Mouse (Mus musculus) NIH3T3 (cell line): ENCODE measurements around the gene Pcif1.
"Not testable (repeated sequence)": the region's sequence is repeated elsewhere in the genome, so short reads cannot be mapped to it uniquely, and the experiment has no call there.

ENCODE experiments used
- DNase-seq: peaks from one replicate; pipeline ENCODE4 v3.0.0-alpha.2; 2012; ENCODE audit warnings: low read depth

The Pcif1 gene

DNA sequence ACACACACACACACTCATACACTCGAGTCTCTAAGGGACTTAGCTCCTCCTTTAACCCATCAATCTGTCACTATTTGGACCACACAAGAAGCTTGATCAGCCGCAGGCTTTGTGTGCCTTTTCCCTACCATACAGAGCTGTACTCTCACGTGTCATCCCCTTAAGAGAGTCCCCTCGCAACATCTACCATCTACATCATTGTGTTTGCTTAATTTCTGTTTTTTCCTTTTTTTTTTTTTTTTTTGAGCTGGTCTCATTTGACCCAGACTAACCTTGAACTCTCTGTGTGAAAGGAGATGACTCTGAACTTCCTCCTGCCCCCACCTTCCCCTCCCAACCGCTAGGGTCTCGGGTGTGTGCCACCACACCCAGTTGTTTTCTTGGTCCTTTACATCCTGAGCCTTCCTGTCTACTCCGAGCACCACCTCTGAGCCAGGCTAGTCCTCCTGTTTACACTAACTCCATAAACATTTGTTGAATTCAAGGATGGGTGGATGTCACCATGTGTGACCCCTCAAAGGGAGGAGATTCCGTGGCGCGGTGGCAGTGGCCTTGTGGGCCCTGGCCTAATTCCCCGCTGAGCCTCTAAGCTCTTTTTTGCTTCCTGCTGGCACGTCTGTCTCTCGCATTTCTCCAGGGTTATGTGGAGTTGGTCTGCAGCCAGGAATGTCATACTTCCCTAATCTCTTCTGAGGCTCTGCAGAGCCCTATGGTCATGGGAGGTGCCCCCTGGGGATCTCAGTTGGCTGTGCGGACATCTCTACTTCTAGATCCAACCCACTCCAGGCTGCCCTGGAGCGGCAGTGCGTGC is 12.2 kb upstream of the Pcif1 start:
- peak; percentile 70 for DNase-seq

DNA sequence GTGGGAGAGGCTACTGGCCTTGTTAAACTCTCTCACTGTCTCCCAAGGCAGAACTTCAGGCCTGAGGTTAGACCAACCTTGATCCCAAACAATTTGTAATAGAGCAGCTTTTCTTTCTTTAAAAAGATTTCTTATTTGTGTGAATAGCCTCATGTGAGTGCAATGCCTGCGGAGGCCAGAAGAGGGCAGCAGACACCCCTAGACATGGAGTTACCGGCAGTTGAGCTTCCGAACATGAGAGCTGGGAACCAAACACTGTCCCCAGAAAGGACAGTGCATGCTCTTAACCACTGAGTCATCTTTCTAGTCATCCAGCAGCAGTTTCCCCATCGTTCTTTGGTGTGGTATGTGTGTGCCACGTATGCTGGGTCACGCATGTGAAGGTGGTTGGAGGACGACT is 11.5 kb upstream of the Pcif1 start:
- DNase-seq: peak; percentile 48

DNA sequence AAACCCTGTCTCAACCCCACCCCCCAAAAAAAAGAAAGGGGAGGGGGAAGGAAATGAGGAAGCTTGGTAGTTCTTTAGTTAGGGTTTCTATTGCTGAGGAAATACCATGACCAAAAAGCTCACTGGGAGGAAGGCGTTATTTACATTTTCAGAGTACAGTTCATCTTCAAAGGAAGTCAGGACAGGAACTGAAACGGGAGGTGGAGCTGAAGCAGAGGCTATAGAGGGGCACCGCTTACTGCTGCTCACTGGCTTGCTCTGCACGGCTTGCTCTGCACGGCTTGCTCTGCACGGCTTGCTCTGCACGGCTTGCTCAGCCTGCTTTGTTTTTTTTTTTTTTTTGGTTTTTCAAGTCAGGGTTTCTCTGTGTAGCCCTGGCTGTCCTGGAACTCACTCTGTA is 10.6 kb upstream of the Pcif1 start:
- no peak for DNase-seq

DNA sequence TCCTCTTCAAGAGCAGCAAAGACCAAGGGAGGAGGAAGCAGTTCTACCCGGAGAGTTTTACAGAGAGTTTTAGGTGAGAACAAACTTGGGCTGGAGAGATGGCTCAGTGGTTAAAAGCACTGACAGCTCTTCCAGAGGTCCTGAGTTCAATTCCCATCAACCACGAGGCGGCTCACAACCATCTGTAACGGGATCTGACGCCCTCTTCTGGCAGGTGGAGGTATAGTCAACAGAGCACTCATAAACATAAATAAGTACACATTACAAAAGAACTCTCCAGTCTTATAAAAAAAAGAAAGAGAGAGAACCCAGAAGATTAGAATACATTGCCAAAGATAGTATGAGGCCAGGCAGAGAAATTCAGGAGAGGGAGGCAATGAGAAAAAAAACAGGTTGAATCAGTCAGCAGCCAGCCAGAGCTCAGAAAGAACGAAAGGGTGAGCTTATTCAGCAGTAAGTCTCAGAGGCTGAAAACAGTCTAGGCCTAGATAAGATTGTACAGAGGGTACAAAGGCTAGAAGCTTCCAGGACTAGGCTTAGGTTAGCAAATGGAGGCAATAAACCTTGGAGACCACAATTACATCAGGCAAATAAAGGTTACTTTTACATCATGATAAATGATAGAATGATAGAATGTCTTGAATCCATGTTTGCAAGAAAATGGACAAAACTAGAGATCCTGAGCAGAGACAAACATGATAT is 7.4 kb upstream of the Pcif1 start:
- DNase-seq: peak; percentile 34

DNA sequence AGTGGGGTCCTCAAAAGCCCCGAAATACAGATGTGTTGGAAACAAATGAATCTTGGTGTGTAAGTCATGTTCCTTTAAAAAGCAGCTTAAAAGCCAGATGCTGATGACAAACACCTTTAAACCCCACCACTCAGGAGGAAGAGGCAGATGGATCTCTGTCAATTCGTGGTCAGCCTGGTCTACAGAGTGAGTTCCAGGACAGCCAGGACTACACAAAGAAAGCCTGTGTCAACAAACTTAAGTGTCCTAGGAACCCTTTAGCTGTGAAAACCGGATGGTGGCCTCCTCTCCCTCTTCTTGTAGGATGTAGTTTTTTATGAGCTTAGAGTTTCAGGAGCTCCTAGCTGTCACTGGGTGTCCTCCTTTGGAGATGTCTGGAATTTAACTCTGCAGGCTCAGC is 5.5 kb upstream of the Pcif1 start:
- DNase-seq: no peak

DNA sequence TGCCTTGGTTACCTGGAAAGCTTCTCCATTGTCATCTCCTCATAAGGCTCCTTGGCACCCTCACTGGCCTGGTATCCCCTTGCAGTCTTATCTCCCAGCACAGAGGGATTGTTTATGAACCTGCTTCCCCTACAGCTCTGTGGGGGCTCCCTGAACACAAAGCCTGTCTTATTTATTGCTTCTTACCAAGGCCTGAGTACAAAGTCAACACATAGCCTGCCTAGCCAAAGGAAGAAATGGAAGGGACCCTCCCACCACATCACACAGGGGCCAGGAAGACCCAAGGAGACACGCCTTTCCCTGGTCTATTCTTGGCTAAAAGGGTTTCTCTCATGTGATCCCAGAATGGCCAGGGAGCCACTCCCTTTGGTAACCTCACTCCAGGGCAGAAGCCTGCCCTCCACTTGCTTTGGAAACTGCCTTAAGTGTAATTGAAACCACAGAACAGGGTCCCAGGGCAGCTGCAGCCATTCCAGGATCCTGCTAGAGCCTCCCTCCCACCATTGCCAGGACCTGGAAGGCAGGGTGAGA is 4.8 kb upstream of the Pcif1 start:
- peak; percentile 72 for DNase-seq

DNA sequence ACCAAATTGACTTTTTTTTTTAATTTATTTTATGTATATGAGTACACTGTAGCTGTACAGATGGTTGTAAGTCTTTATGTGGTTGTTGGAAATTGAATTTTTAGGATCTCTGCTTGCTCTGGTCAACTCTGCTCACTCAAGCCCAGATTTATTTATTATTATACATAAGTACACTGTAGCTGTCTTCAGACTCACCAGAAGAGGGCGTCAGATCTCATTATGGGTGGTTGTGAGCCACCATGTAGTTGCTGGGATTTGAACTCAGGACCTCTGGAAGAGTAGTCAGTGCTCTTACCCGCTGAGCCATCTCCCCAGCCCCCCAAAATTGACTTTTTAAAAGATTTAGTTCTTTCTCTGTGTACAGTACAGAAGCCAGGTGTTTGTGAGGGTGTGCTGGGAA is 3.5 kb upstream of the Pcif1 start:
- not testable (repeated sequence) for DNase-seq

DNA sequence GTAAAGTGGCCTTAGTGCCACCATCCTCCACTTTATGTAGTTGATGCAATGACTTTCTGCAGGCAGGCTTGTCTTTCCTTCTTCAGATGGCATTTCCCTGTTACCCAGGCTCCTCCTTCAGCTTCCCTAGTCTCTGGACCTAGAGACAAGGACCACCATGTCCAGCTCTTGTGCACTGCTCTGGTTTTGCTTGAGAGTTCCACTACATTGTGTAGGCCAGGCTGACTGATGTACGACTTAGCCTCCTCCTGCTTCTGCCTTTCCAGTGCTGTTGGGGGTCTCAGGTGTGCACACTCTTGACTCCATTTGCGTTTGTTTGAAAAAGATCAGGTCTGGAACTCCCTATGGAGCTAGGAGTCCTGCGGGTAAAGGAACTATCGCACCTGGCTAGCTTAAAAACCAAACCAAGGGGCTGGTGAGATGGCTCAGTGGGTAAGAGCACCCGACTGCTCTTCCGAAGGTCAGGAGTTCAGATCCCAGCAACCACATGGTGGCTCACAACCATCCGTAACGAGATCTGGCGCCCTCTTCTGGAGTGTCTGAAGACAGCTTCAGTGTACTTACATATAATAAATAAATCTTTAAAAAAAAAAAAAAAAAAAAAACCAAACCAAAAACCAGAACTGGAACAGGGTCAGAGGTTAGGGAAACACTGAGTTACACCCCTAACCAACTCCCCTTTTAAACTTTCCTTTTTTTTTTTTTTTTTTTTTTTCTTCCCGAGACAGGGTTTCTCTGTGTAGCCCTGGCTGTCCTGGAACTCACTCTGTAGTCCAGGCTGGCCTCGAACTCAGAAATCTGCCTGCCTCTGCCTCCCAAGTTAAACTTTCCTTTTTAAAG is 1.5 kb upstream of the Pcif1 start:
- DNase-seq: not testable (repeated sequence)

DNA sequence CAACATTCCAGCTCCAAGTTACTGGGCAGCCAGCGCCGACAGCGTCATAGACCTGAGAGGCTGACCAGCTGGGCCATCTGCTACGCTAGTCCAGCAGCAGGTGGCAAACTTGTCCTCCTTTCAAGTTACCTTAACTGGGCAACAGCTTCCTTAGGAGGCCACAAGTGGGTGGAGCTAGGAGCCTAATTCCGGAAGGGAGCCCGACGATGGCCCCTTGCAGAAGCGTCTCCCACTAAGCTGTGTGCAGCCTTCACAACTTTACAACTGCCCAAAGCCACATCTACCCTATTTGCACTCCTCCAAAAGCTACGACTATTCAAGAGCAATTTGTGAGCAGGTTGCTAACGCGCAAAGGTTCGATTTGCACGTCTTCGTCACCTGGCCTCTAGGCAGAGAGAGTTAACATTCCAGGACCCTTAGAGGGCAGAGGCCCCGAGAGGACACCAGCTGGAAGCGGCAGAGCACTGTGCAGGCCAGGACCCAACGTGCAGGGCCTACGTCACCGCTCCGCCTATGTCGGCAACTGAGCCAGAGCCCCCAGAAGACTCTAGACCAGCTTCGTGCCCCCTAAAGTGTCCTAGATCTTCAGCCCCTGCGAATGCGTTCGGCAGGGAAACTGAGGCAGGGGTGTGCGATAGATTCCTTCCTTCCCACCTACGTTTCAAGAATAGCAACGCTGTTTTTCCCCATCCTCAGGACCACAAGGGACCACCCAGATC is 436 bp upstream of the Pcif1 start:
- DNase-seq: peak; percentile 71

DNA sequence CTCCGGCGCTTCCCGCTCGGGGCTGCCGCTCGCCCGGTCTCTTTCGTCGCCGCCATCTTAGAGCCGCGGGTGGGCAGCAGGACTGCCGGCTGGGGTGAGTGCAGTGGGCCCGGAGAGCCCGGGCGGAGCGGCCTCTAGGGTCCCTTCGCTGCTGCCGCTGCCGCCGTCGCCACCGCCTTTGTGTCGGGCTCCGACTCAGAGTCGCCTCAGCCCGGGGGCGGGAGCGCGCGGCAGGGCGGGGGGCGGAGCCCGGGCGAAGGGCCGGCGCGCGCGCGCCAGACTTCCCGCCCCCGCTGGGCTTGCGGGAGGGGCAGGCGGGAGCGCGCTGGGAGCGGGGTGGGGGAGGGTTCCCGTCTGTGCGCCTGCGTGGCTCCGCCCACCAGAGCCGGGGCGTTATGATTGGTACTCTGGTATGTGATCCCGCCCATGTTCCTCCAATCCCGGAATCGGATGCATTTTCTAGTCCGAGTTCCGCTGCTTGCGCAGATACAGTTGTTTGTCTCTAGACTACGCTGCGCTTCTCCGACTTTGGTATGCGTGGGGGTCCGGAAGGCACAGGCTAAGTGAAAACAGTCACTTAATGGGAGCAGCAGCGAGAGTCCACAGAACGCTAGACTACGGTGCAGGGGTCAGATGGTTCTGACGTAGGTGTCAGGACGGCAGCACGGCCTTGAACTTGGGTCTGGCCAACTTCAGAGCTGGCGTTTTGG is 619 bp downstream of the Pcif1 start:
- DNase-seq: peak; percentile 98

DNA sequence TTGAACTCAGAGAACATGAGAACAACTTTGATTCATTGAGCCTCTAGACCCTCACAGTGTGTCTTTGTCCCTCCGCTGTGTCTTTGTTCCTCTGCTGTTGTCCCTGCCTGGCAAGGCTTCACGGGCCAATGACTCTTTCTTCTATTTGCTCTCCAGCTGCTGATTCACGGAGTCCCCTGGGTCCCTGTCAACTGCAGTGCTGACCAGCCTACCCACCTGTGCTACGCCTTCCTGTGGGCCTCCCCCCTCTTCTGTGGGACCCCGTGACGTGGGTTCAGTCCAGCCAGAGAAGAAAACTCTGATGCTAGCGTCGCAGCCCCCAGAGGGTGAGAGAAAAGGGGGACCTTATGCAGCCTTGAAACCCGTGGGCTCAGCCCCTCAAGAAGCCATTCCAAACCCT is 3.5 kb downstream of the Pcif1 start:
- DNase-seq: no peak

DNA sequence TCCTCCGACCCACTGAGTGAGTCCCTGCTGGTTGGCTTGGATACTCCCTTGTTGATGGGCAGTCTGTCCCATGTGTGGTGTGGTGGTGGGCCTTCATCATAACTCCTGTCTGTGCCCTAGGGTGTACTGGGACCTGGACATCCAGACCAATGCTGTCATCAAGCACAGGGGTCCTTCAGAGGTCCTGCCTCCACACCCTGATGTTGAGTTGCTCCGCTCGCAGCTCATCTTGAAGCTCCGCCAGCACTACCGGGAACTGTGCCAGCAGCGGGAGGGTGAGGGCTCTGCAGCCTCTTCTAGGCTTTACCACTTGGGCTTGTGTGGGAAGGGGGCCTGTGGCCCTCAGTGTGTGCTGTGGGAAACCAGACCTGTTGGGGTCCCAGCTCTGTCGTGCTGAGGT is 6.7 kb downstream of the Pcif1 start:
- peak; percentile 80 for DNase-seq

DNA sequence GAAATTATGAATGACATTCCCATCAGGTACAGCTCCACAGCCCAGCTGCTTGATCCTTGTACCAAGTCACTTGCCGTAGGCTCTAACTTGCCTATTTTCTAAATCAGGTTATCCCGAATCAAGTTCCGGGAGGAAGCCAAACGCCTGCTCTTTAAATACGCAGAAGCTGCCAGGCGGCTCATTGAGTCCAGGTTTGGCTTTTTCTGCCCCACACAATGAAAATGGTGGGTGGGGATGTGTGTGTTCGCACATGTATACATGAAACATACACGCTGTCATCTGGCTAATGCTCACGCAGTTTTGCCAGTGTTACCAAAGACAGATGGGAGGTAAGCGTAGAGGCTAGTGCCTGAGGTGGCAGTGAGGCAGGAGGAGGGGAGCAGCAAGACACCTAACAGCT is 7.5 kb downstream of the Pcif1 start:
- DNase-seq: no peak

DNA sequence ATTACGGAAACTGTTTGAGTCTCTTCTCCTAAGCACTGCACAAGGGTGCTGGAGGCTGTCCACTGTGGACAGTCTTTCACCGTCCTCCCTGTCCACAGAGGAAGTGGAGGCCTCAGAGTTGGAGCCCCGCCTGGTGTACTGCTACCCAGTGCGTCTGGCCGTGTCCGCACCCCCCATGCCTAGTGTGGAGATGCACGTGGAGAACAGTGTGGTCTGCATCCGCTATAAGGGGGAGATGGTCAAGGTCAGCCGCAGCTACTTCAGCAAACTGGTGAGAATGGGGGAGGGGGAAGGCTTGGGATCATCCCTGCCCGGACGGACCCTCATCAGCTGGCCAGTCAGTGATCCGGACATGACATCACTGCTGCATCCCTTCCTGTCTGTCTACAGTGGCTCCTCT is 9.9 kb downstream of the Pcif1 start:
- no peak for DNase-seq

DNA sequence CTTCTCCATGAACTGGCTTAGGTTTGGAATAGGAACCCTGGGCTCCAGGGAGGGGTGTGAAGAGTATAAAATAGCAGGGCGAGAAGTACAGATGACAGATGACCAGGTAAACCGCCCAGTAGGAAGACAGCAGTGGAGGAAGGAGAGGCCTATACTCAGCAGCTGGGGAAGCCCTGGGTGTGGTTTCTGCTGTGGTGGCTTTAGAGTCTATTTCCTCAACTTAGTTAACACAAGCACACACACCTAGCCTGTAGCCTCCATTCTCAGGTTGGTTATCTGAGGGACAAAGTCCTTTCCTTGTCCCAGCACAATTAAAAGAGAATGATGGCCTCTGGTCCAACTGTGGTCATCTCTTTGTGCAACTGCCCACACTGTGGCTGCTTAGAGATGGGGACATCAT is 10.9 kb downstream of the Pcif1 start:
- DNase-seq: no peak

DNA sequence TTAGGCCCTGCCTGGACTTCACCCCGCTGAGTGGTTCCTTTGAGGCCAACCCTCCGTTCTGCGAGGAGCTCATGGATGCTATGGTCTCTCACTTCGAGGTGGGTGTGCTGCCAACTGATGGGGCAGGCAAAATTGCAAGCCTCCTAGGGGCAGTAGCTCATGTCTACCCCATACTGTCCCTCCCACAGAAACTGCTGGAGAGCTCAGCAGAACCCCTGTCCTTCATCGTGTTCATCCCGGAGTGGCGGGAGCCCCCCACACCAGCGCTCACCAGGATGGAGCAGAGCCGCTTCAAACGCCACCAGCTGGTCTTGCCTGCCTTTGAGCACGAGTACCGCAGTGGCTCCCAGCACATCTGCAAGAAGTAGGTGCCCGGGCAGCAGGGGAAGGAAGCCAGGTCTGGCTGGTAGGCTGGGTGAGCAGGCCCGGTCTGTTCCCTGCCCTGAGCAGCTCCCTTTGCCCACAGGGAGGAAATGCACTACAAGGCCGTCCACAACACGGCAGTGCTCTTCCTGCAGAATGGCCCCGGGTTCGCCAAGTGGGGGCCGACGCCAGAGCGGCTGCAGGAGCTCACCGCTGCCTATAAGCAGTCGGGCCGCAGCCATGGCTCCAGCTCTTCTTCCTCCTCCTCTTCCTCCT is 11.4 kb downstream of the Pcif1 start:
- no peak for DNase-seq

DNA sequence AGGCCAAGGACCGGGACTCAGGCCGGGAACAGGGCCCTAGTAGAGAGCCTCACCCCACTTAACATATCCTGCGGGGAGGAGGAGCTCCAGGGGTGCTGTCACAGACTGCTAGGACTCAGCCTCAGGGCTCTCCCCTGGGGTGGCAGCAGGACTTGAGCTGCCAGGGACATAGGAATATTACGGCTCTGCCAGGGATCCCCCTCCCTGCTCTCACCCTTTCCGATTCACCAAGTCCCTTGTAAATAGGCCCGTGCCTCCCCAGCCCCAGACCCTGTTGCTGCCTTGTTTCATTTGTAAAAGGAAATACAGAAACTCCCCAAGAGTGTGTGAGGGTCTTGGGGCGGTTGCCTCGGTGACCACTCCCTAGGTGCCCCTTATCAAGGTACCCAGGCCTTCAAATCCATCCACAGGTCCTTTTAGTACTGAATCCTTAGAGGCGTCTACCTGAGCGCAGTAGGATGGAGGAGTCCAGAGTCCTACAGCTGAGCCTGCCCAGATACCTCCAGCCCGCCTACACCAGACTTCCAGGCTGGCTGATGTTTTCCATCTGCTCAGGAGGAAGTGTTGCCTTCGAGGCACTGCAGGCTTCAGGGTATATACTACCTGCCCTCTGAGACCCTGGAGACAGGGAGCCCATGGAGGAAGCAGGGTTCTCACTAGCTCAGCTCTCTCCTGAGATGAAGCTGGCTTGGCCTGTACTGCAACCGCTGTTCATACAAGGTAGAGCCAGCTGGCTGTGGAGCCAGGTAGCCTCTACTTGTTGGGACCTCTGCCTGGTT is 12.1 kb downstream of the Pcif1 start:
- no peak for DNase-seq

DNA sequence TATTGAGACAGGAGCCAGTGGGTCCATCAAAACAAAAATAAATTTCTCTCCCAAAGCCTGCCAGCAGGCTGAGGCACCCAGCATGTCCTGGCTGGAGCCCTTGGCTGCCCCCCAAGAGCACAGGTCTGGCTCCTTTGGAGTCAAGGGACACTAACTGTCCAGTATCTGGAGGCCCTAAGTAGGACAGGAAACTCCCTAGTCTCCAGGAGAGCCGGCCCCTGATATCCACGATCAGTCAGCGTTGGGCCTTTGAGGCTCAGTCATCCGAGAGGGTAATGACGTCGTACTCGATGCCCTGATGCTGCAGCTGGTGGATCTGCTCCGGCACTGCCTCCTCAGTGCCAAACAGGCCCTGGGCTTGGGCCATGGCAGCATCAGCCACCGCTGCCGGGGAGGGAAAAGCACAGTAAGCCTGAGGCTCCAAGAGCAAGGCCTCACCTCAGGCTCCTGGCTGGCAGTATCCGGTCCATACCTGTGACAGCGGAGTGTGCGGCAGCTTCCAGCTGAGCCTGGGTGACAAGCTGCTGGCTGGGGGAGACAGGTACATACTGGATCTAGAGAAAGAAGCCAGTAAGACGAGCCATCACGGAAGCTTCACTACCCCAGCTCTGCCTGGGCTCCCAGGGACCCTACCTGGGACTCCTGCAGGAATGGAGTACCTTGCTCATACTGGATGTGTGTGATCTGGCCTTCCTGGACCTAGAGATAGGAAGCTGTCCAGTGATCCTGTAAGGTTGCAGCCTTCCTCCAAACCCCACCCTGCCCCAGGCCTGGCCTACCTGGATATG is 13.0 kb downstream of the Pcif1 start:
- DNase-seq: no peak

DNA sequence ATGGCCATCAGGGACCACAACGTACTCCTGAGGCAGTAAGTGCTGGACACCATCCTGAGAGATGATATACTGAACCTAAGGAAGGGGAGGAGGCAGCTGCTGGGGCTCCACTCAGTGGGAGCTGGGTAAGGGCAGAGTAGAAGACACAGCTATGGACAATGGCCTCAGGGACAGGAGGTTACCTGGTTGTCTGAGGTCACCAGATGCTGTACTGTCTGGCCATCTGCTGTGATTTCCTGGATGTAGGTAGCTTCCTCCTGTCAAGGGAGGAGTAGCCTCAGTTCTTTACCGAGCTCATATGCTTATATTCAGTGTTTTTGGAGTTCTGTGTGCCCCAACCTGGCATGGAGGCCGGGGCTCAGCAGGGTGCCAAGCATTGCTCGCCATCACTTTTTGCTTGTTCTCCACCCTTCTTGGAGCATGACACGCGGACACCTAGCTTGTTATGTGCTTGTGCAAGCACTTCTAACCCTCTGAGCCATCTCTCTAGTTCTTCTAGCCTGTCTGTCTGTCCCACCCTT is 13.7 kb downstream of the Pcif1 start:
- DNase-seq: no peak
